8 mouse cellular contexts compared by ENCODE assay signal in genomic region chr9:44723008-44723407, GRCm38 (mm10). TPM values are rescaled to one million over a fixed set of nuclear protein-coding genes. Genes with fewer than 3 reads are reported as not detected.
DNase-seq lines count a peak whose midpoint lies in the region; ATAC-seq and TF ChIP-seq lines count a peak whose summit lies in the region.
"Had no signal": no experiment of that assay in that cellular context is flagged by ENCODE, and none has a peak within 500 bp of the region (broad histone marks: within the 10 kb centered on the region; RNA-seq: fewer than 3 reads in every experiment).

No protein-coding gene starts in this region.

- H3K4me3 ChIP-seq in lung, embryonic 16.5 days (ENCODE audit: low read length): no peak overlapping the region
- H3K4me3 ChIP-seq in lung, adult 2 months (replicated peaks; ENCODE audit: extremely low read depth, low read depth, low read length): no peak overlapping the region
- no peak overlapping the region for H3K4me3 ChIP-seq in heart, embryonic 13.5 days
- no peak overlapping the region for H3K4me3 ChIP-seq in stomach, embryonic 16.5 days (replicated peaks; ENCODE audit: low read length)

- peak overlapping the region; percentile 81 for H3K27ac ChIP-seq in lung, embryonic 16.5 days (ENCODE audit: low read length)
- peak overlapping the region; percentile 80 for H3K27ac ChIP-seq in heart, embryonic 13.5 days (replicated peaks)
- H3K27ac ChIP-seq in stomach, embryonic 16.5 days (ENCODE audit: low read length): peak overlapping the region; percentile 32

- no peaks in the 10 kb centered on the region for H3K9me3 ChIP-seq in lung, embryonic 16.5 days (ENCODE audit: control insufficient read depth, low read length)
- H3K9me3 ChIP-seq in heart, embryonic 13.5 days: no peaks in the 10 kb centered on the region
- H3K9me3 ChIP-seq in stomach, embryonic 16.5 days (replicated peaks; ENCODE audit: control insufficient read depth, low read length): no peaks in the 10 kb centered on the region

- ATAC-seq in lung, embryonic 16.5 days (ENCODE audit: low read depth): no peak
- ATAC-seq in heart, embryonic 13.5 days (ENCODE audit: extremely low read depth, insufficient number of reproducible peaks, low FRiP score, low TSS enrichment): no peak
- ATAC-seq in stomach, embryonic 16.5 days (ENCODE audit: insufficient read depth, low FRiP score): no peak

- WGBS in lung, embryonic 16.5 days: 33% methylated on average over 7 of the region's 7 CpGs
- 24% methylated on average over 7 of the region's 7 CpGs for WGBS in lung, adult 2 months
- WGBS in heart, embryonic 13.5 days: 44% methylated on average over 7 of the region's 7 CpGs
- WGBS in stomach, embryonic 16.5 days: 44% methylated on average over 7 of the region's 7 CpGs

- no peaks in the 10 kb centered on the region for H3K27me3 ChIP-seq in lung, embryonic 16.5 days (ENCODE audit: control insufficient read depth, insufficient read depth, low read depth, low read length)
- H3K27me3 ChIP-seq in heart, embryonic 13.5 days (replicated peaks): no peaks in the 10 kb centered on the region
- H3K27me3 ChIP-seq in stomach, embryonic 16.5 days (ENCODE audit: control insufficient read depth, insufficient read depth, low read length): no peaks in the 10 kb centered on the region

- no peak for TF ChIP-seq POLR2A in lung, adult 2 months (IDR thresholded peaks at IDR 0.05; ENCODE audit: borderline replicate concordance, extremely low read depth, low read depth, low read length)

- peaks cover 54% of the 10 kb centered on the region for H3K4me1 ChIP-seq in lung, embryonic 16.5 days (replicated peaks; ENCODE audit: control insufficient read depth, insufficient read depth, low read length)
- H3K4me1 ChIP-seq in lung, adult 2 months (ENCODE audit: control insufficient read depth, insufficient read depth, low read length): peaks cover 33% of the 10 kb centered on the region
- H3K4me1 ChIP-seq in heart, embryonic 13.5 days: peaks cover 79% of the 10 kb centered on the region
- peaks cover 37% of the 10 kb centered on the region for H3K4me1 ChIP-seq in stomach, embryonic 16.5 days (ENCODE audit: control insufficient read depth, insufficient read depth, low read length)

- no peak for TF ChIP-seq CTCF in lung, adult 2 months (IDR thresholded peaks at IDR 0.05; ENCODE audit: insufficient read depth, low read length)

- 0 out of 2 replicates have a peak overlapping the region, but pooled peaks have one; percentile 7 for H3K9ac ChIP-seq in lung, embryonic 16.5 days (ENCODE audit: low read length)
- H3K9ac ChIP-seq in heart, embryonic 13.5 days: peak overlapping the region; percentile 55
- H3K9ac ChIP-seq in stomach, embryonic 16.5 days (ENCODE audit: low read length): no peak overlapping the region

- no peak for DNase-seq in lung, adult 2 months
- peak; percentile 53 for DNase-seq in kidney, postnatal 14 days
- no peak for DNase-seq in left cerebral cortex, adult 18-20 months (ENCODE audit: low spot score in 2 of 2)
- DNase-seq in cerebellum, postnatal 4 days (ENCODE audit: low spot score in 2 of 2): no peak
- DNase-seq: gastrocnemius, postnatal 10 days had no signal

- H3K4me2 ChIP-seq in lung, embryonic 16.5 days (ENCODE audit: low read depth, low read length): no peak overlapping the region
- H3K4me2 ChIP-seq in heart, embryonic 13.5 days: no peak overlapping the region
- H3K4me2 ChIP-seq in stomach, embryonic 16.5 days (ENCODE audit: low read depth, low read length): no peak overlapping the region

- H3K36me3 ChIP-seq in lung, embryonic 16.5 days (ENCODE audit: control insufficient read depth, insufficient read depth, low read length): no peaks in the 10 kb centered on the region
- peaks cover 12% of the 10 kb centered on the region for H3K36me3 ChIP-seq in heart, embryonic 13.5 days
- H3K36me3 ChIP-seq in stomach, embryonic 16.5 days (ENCODE audit: control insufficient read depth, insufficient read depth, low read length): no peaks in the 10 kb centered on the region

RNA-seq across cellular contexts. Expression of gene Phldb1, which starts 12.0 kb away (rescaled TPM):
- 26.4 and 28.1 TPM in 2 replicates for polyA plus RNA-seq in lung, embryonic 16.5 days (2015; fragmentation: Nextera tagmentation; extraction: Ambion mirVana)
- polyA plus RNA-seq in lung, adult 2 months (2012; rRNA removed): 87.6 and 93.5 TPM in 2 replicates
- polyA plus RNA-seq in heart, embryonic 13.5 days (2015; fragmentation: Nextera tagmentation; extraction: Ambion mirVana): 20.2 and 24.4 TPM in 2 replicates
- 22.4 and 24.5 TPM in 2 replicates for polyA plus RNA-seq in stomach, embryonic 16.5 days (2015; fragmentation: Nextera tagmentation; extraction: Ambion mirVana)
- 10 to 100 TPM; 59.0 to 67.4 TPM for total RNA-seq in left cerebral cortex, adult 18-20 months (2021)

RNA-seq across cellular contexts. Expression of gene Arcn1, which starts 44.6 kb away (rescaled TPM):
- polyA plus RNA-seq in lung, embryonic 16.5 days (2015; fragmentation: Nextera tagmentation; extraction: Ambion mirVana): 190 and 201 TPM in 2 replicates
- polyA plus RNA-seq in lung, adult 2 months (2012; rRNA removed): 26.6 and 40.8 TPM in 2 replicates
- polyA plus RNA-seq in heart, embryonic 13.5 days (2015; fragmentation: Nextera tagmentation; extraction: Ambion mirVana): 114 and 119 TPM in 2 replicates
- polyA plus RNA-seq in stomach, embryonic 16.5 days (2015; fragmentation: Nextera tagmentation; extraction: Ambion mirVana): 212 and 218 TPM in 2 replicates
- 10 to 100 TPM; 90.0 to 95.3 TPM for total RNA-seq in left cerebral cortex, adult 18-20 months (2021)

RNA-seq across cellular contexts. Expression of gene Ift46, which starts 44.7 kb away (rescaled TPM):
- 99.1 and 112 TPM in 2 replicates for polyA plus RNA-seq in lung, embryonic 16.5 days (2015; fragmentation: Nextera tagmentation; extraction: Ambion mirVana)
- 38.9 and 67.5 TPM in 2 replicates for polyA plus RNA-seq in lung, adult 2 months (2012; rRNA removed)
- 65.7 and 68.6 TPM in 2 replicates for polyA plus RNA-seq in heart, embryonic 13.5 days (2015; fragmentation: Nextera tagmentation; extraction: Ambion mirVana)
- 76.3 and 77.3 TPM in 2 replicates for polyA plus RNA-seq in stomach, embryonic 16.5 days (2015; fragmentation: Nextera tagmentation; extraction: Ambion mirVana)
- 10 to 100 TPM; 67.8 to 72.0 TPM for total RNA-seq in left cerebral cortex, adult 18-20 months (2021)

RNA-seq across cellular contexts. Expression of gene Treh, which starts 50.0 kb away (rescaled TPM):
- not detected in 2 replicates for polyA plus RNA-seq in lung, embryonic 16.5 days (2015; fragmentation: Nextera tagmentation; extraction: Ambion mirVana)
- not detected in 2 replicates for polyA plus RNA-seq in lung, adult 2 months (2012; rRNA removed)
- not detected in 2 replicates for polyA plus RNA-seq in heart, embryonic 13.5 days (2015; fragmentation: Nextera tagmentation; extraction: Ambion mirVana)
- not detected in 2 replicates for polyA plus RNA-seq in stomach, embryonic 16.5 days (2015; fragmentation: Nextera tagmentation; extraction: Ambion mirVana)
- not detected for total RNA-seq in left cerebral cortex, adult 18-20 months (2021)
- total RNA-seq: gastrocnemius, postnatal 10 days had no signal
